Mouse (Mus musculus): Measurements from ENCODE around the gene Gng7. TPM values are rescaled to one million over a fixed set of nuclear protein-coding genes. Genes with fewer than 3 reads are reported as not detected.

Gene Gng7
- polyA plus RNA-seq, 1 experiment from 2014 or later = 9.0 TPM

- Histone ChIP-seq H3K4me3 (no peak overlapping the region), H3K27ac (no peak overlapping the region), H3K36me3 (peaks cover 76% of the 10 kb centered on the region), H3K27me3 (no peaks in the 10 kb centered on the region), H3K4me2 (replicated peaks) (no peak overlapping the region), H3K4me1 (0 out of 2 replicates have a peak, but pooled peaks cover 5% of the 10 kb centered on the region), H3K9ac (no peak overlapping the region), H3K9me3 (no peaks in the 10 kb centered on the region)
- WGBS = 87% methylated on average over 4 of the region's 4 CpGs
- peak; percentile 9; the same call in 1 of the 2 replicates for ATAC-seq (ENCODE audit: low FRiP score, low read depth)
Measured at GRCm38 (mm10) chr10:80911354-80911753, 103.4 kb downstream of the Gng7 start.

GRCm38 (mm10) chr10:80909375-80910162 is 105.2 kb downstream of the Gng7 start:
- Histone ChIP-seq H3K4me3 (no peak overlapping the region), H3K9me3 (no peaks in the 10 kb centered on the region), H3K4me2 (replicated peaks) (no peak overlapping the region), H3K27me3 (no peaks in the 10 kb centered on the region), H3K9ac (no peak overlapping the region), H3K36me3 (peaks cover 86% of the 10 kb centered on the region), H3K4me1 (no peaks in the 10 kb centered on the region), H3K27ac (no peak overlapping the region)
- WGBS = 97% methylated on average over 22 of the region's 22 CpGs
- no peak for ATAC-seq (ENCODE audit: low FRiP score, low read depth)

GRCm38 (mm10) chr10:80904709-80905108 is 110.0 kb downstream of the Gng7 start:
- no peaks in the 10 kb centered on the region for H3K27me3 ChIP-seq
- WGBS = 93% methylated on average over 11 of the region's 11 CpGs
- no peak overlapping the region for H3K4me2 ChIP-seq (replicated peaks)
- ATAC-seq (ENCODE audit: low FRiP score, low read depth) = no peak
- no peaks in the 10 kb centered on the region for H3K9me3 ChIP-seq
- H3K9ac ChIP-seq = peak overlapping the region; percentile 13; the same call in 1 of the 2 replicates
- H3K4me1 ChIP-seq = peaks cover 8% of the 10 kb centered on the region
- peaks cover 80% of the 10 kb centered on the region for H3K36me3 ChIP-seq
- no peak overlapping the region for H3K4me3 ChIP-seq
- no peak overlapping the region for H3K27ac ChIP-seq

GRCm38 (mm10) chr10:80904004-80904693 is 110.6 kb downstream of the Gng7 start:
- no peak for ATAC-seq (ENCODE audit: low FRiP score, low read depth)
- H3K36me3 ChIP-seq = peaks cover 78% of the 10 kb centered on the region
- peak overlapping the region; percentile 13; the same call in 1 of the 2 replicates for H3K9ac ChIP-seq
- no peak overlapping the region for H3K27ac ChIP-seq
- WGBS = 86% methylated on average over 28 of the region's 28 CpGs
- no peaks in the 10 kb centered on the region for H3K27me3 ChIP-seq
- H3K4me3 ChIP-seq = no peak overlapping the region
- no peak overlapping the region for H3K4me2 ChIP-seq (replicated peaks)
- no peaks in the 10 kb centered on the region for H3K9me3 ChIP-seq
- peaks cover 13% of the 10 kb centered on the region for H3K4me1 ChIP-seq

- no peak for ATAC-seq (ENCODE audit: low FRiP score, low read depth)
- H3K27ac ChIP-seq = no peak overlapping the region
- no peak overlapping the region for H3K9ac ChIP-seq
- no peaks in the 10 kb centered on the region for H3K27me3 ChIP-seq
- no peak overlapping the region for H3K4me3 ChIP-seq
- no peaks in the 10 kb centered on the region for H3K9me3 ChIP-seq
- H3K4me2 ChIP-seq (replicated peaks) = no peak overlapping the region
- WGBS = 92% methylated on average over 10 of the region's 10 CpGs
- peaks cover 17% of the 10 kb centered on the region for H3K4me1 ChIP-seq
- H3K36me3 ChIP-seq = peaks cover 78% of the 10 kb centered on the region
Measured at GRCm38 (mm10) chr10:80903282-80903681, 111.5 kb downstream of the Gng7 start.

- Histone ChIP-seq H3K27ac (no peak overlapping the region), H3K9me3 (no peaks in the 10 kb centered on the region), H3K4me1 (peaks cover 22% of the 10 kb centered on the region), H3K27me3 (peaks cover 5% of the 10 kb centered on the region; the same call in 1 of the 2 replicates), H3K36me3 (peaks cover 75% of the 10 kb centered on the region), H3K9ac (no peak overlapping the region), H3K4me2 (replicated peaks) (no peak overlapping the region), H3K4me3 (no peak overlapping the region)
- no peak for ATAC-seq (ENCODE audit: low FRiP score, low read depth)
- 89% methylated on average over 9 of the region's 9 CpGs for WGBS
Measured at GRCm38 (mm10) chr10:80902273-80902940, 112.3 kb downstream of the Gng7 start.

GRCm38 (mm10) chr10:80901409-80902272 is 113.1 kb downstream of the Gng7 start:
- H3K9ac ChIP-seq = peak overlapping the region; percentile 39
- no peaks in the 10 kb centered on the region for H3K9me3 ChIP-seq
- H3K27me3 ChIP-seq = peaks cover 5% of the 10 kb centered on the region; the same call in 1 of the 2 replicates
- no peak for ATAC-seq (ENCODE audit: low FRiP score, low read depth)
- 88% methylated on average over 19 of the region's 19 CpGs for WGBS
- peak overlapping the region; percentile 50 for H3K4me2 ChIP-seq (replicated peaks)
- peak overlapping the region; percentile 70 for H3K27ac ChIP-seq
- H3K4me1 ChIP-seq = peaks cover 22% of the 10 kb centered on the region
- H3K36me3 ChIP-seq = peaks cover 70% of the 10 kb centered on the region
- peak overlapping the region; percentile 91 for H3K4me3 ChIP-seq

GRCm38 (mm10) chr10:80900318-80901247 is 114.2 kb downstream of the Gng7 start, which contains the start of gene Timm13:
Gene Timm13 (minus strand): TSS chr10:80900969.
- H3K36me3 ChIP-seq = peaks cover 60% of the 10 kb centered on the region
- peaks cover 22% of the 10 kb centered on the region for H3K4me1 ChIP-seq
- peaks cover 5% of the 10 kb centered on the region; the same call in 1 of the 2 replicates for H3K27me3 ChIP-seq
- peak; percentile 95 for ATAC-seq (ENCODE audit: low FRiP score, low read depth)
- under 1% methylated on average over 72 of the region's 72 CpGs for WGBS
- H3K9ac ChIP-seq = peak within 1 kb of the TSS; percentile 88
- peak within 1 kb of the TSS; percentile 97 for H3K4me2 ChIP-seq (replicated peaks)
- peak within 1 kb of the TSS; percentile 81 for H3K27ac ChIP-seq
- peak within 1 kb of the TSS; percentile 91 for H3K4me3 ChIP-seq
- no peaks in the 10 kb centered on the region for H3K9me3 ChIP-seq

GRCm38 (mm10) chr10:80899591-80900317 is 115.0 kb downstream of the Gng7 start:
- no peak for ATAC-seq (ENCODE audit: low FRiP score, low read depth)
- peaks cover 22% of the 10 kb centered on the region for H3K4me1 ChIP-seq
- WGBS = 10% methylated on average over 25 of the region's 25 CpGs
- H3K27me3 ChIP-seq = peaks cover 5% of the 10 kb centered on the region; the same call in 1 of the 2 replicates
- no peaks in the 10 kb centered on the region for H3K9me3 ChIP-seq
- H3K4me2 ChIP-seq (replicated peaks) = peak overlapping the region; percentile 97
- peak overlapping the region; percentile 91 for H3K4me3 ChIP-seq
- no peak overlapping the region for H3K27ac ChIP-seq
- peak overlapping the region; percentile 88 for H3K9ac ChIP-seq
- H3K36me3 ChIP-seq = peaks cover 51% of the 10 kb centered on the region

GRCm38 (mm10) chr10:80899074-80899473 is 115.7 kb downstream of the Gng7 start:
- WGBS = 90% methylated on average over 8 of the region's 8 CpGs
- Histone ChIP-seq H3K9me3 (no peaks in the 10 kb centered on the region), H3K27ac (no peak overlapping the region), H3K27me3 (peaks cover 5% of the 10 kb centered on the region; the same call in 1 of the 2 replicates), H3K4me1 (peaks cover 22% of the 10 kb centered on the region), H3K4me2 (replicated peaks) (peak overlapping the region; percentile 97; the same call in 1 of the 2 replicates), H3K4me3 (peak overlapping the region; percentile 91), H3K9ac (no peak overlapping the region), H3K36me3 (peaks cover 45% of the 10 kb centered on the region)
- ATAC-seq (ENCODE audit: low FRiP score, low read depth) = no peak
